Mouse (Mus musculus): ENCODE measurements around the gene Ambn. TPM values are rescaled to one million over a fixed set of nuclear protein-coding genes. Genes with fewer than 3 reads are reported as not detected.
"Not testable (repeated sequence)": the region's sequence is repeated elsewhere in the genome, so short reads cannot be mapped to it uniquely, and the experiment has no call there.

Gene Ambn
- not detected in 2 replicates for polyA plus RNA-seq (2012; rRNA removed)

DNA sequence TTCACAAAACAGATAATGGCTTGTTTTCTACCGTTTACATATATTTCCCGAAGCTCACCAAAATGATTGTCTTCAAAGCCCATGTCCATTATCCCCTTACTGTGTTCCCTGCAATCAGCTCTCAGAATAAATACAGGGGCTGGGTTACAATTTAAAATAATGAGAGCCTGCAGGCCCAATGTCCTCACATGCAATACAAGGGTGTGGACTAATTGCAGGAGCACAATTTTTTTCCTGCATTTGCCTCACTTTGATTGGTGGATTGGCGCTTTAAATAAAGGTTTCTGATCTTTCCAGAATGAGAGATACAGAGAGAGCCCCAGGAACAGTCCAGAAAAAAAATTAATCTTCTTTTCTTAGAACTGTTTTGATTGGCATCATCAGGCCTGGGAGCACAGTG, at the start of gene Ambn:
TSS of gene Ambn (plus strand) at position 301 of the 400 bp plus-strand sequence.
- Histone ChIP-seq H3K4me3 (ENCODE audit: insufficient read depth, low read depth, low read length) (no peak within 1 kb of the TSS), H3K27me3 (replicated peaks; ENCODE audit: control insufficient read depth, insufficient read depth, low read length) (no peaks in the 10 kb centered on the region), H3K4me1 (ENCODE audit: control insufficient read depth, insufficient read depth, low read length) (no peaks in the 10 kb centered on the region), H3K36me3 (ENCODE audit: control insufficient read depth, insufficient read depth, low read length) (no peaks in the 10 kb centered on the region), H3K27ac (ENCODE audit: insufficient read depth, low read depth, low read length) (no peak within 1 kb of the TSS)
- WGBS, result 88% methylated on average over 3 of the region's 3 CpGs
- no peak for TF ChIP-seq POLR2A (IDR thresholded peaks at IDR 0.05; ENCODE audit: low read depth, low read length)
- TF ChIP-seq CTCF (conservative IDR thresholded peaks at IDR 0.05; ENCODE audit: insufficient read depth, insufficient read length, low read depth, low read length), result no peak
- no peak for DNase-seq

DNA sequence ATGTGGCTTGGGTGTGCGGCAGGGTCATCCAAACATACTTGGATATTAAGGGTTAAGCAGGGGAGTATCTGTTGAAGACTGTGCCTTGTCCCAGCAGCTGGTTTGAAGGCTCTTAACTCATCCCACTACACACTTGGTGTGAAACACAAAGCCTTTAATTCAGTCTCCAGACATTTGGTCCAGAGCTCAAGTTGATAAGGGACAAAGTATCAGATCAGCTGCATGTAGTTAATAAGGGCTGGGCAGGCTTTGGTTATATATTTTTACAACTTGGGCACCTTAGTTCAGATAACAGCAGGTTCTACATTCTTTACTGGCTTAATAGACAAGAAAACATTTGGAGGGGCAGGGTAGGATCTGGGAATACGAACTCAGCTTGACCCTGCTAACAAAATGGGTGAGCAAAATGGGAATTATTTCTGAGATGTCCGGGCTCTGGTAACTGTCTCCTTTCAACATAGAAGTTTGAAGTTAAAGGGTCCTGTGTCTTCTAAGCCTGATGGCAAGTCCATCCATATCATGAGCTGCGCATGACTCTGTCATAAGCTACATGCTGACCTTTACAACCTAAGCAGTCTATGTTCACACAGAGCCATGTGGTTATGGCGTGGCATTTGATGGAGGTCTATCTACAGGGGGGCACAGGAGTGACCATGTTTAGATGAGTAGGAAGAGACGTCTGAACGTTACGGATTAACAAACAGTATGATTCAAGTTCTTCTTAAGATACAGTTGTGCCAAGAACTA, 35.3 kb upstream of the Ambn start:
- 86% methylated on average over 8 of the region's 8 CpGs for WGBS

DNA sequence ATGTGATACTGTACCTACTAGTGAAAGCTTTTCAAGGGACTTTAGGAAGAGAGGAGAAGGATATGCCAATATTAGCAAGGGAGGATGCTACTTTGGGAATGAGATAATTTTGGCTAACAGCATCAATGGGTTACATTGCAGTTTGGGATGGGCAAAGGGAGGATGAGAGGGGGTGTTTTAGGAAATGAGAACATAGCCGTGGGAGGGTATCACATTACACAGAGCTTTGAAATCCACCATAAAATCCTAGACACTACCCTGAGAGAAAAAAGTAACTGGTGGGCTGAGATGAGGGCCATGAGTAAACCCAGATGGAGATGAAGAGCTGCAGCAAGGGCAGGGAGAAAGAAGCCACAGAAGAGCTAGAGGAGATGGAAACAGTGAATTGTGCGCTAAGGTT, 30.9 kb upstream of the Ambn start:
- H3K27me3 ChIP-seq (replicated peaks; ENCODE audit: control insufficient read depth, insufficient read depth, low read length); H3K4me1 ChIP-seq (ENCODE audit: control insufficient read depth, insufficient read depth, low read length); H3K36me3 ChIP-seq (ENCODE audit: control insufficient read depth, insufficient read depth, low read length); DNase-seq; H3K27ac ChIP-seq (ENCODE audit: insufficient read depth, low read depth, low read length); H3K4me3 ChIP-seq (ENCODE audit: insufficient read depth, low read depth, low read length): not testable (repeated sequence)
- 32% methylated on average over 2 of the region's 2 CpGs for WGBS

More for the DNA sequence above, 35.3 kb upstream of the Ambn start:
- DNase-seq, result no peak
- Histone ChIP-seq H3K36me3 (ENCODE audit: control insufficient read depth, insufficient read depth, low read length) (no peaks in the 10 kb centered on the region), H3K27me3 (replicated peaks; ENCODE audit: control insufficient read depth, insufficient read depth, low read length) (no peaks in the 10 kb centered on the region), H3K27ac (ENCODE audit: insufficient read depth, low read depth, low read length) (no peak overlapping the region), H3K4me1 (ENCODE audit: control insufficient read depth, insufficient read depth, low read length) (no peaks in the 10 kb centered on the region), H3K4me3 (ENCODE audit: insufficient read depth, low read depth, low read length) (no peak overlapping the region)
- TF ChIP-seq POLR2A (IDR thresholded peaks at IDR 0.05; ENCODE audit: low read depth, low read length) (no peak), CTCF (conservative IDR thresholded peaks at IDR 0.05; ENCODE audit: insufficient read depth, insufficient read length, low read depth, low read length) (no peak)

DNA sequence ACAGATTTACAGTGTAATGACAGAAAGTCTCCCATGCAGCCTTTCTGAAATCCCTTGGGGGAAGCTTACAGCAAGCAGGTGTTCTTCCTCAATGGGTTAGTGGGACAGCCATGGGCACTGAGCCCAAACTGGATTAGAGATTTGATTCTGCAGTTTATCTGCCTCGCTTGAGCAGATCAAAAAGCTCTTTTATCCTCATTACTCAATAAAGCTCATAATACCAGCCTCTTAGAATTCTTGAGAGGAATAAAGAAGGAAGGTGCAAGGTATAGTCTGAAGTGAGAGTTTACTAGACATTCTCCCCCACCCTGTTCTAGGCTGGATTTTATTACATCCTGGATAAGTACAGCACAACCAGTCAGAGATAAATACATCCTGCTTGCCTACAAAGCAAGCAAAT, 29.0 kb upstream of the Ambn start:
- TF ChIP-seq POLR2A (IDR thresholded peaks at IDR 0.05; ENCODE audit: low read depth, low read length) (no peak), CTCF (conservative IDR thresholded peaks at IDR 0.05; ENCODE audit: insufficient read depth, insufficient read length, low read depth, low read length) (no peak)
- H3K4me3 ChIP-seq (ENCODE audit: insufficient read depth, low read depth, low read length), result no peak overlapping the region
- no peak overlapping the region for H3K27ac ChIP-seq (ENCODE audit: insufficient read depth, low read depth, low read length)
- H3K4me1 ChIP-seq (ENCODE audit: control insufficient read depth, insufficient read depth, low read length), result no peaks in the 10 kb centered on the region
- WGBS, result 23% methylated on average over 1 of the region's 1 CpGs
- no peaks in the 10 kb centered on the region for H3K27me3 ChIP-seq (replicated peaks; ENCODE audit: control insufficient read depth, insufficient read depth, low read length)
- no peak for DNase-seq
- H3K36me3 ChIP-seq (ENCODE audit: control insufficient read depth, insufficient read depth, low read length), result no peaks in the 10 kb centered on the region

DNA sequence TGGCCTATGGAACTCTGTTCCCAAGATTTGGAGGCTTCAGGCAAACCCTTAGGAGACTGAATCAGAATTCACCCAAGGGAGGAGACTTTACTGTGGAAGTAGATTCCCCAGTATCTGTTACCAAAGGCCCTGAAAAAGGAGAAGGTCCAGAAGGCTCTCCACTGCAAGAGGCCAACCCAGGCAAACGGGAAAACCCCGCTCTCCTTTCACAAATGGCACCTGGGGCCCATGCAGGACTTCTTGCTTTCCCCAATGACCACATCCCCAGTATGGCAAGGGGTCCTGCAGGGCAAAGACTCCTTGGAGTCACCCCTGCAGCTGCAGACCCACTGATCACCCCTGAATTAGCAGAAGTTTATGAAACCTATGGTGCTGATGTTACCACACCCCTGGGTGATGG, 11.7 kb downstream of the Ambn start:
- H3K4me3 ChIP-seq (ENCODE audit: insufficient read depth, low read depth, low read length), result no peak overlapping the region
- H3K27ac ChIP-seq (ENCODE audit: insufficient read depth, low read depth, low read length), result no peak overlapping the region
- H3K4me1 ChIP-seq (ENCODE audit: control insufficient read depth, insufficient read depth, low read length), result no peaks in the 10 kb centered on the region
- H3K27me3 ChIP-seq (replicated peaks; ENCODE audit: control insufficient read depth, insufficient read depth, low read length), result no peaks in the 10 kb centered on the region
- H3K36me3 ChIP-seq (ENCODE audit: control insufficient read depth, insufficient read depth, low read length), result no peaks in the 10 kb centered on the region
- 79% methylated on average over 2 of the region's 2 CpGs for WGBS
- TF ChIP-seq CTCF (conservative IDR thresholded peaks at IDR 0.05; ENCODE audit: insufficient read depth, insufficient read length, low read depth, low read length), result no peak
- TF ChIP-seq POLR2A (IDR thresholded peaks at IDR 0.05; ENCODE audit: low read depth, low read length), result no peak
- no peak for DNase-seq

DNA sequence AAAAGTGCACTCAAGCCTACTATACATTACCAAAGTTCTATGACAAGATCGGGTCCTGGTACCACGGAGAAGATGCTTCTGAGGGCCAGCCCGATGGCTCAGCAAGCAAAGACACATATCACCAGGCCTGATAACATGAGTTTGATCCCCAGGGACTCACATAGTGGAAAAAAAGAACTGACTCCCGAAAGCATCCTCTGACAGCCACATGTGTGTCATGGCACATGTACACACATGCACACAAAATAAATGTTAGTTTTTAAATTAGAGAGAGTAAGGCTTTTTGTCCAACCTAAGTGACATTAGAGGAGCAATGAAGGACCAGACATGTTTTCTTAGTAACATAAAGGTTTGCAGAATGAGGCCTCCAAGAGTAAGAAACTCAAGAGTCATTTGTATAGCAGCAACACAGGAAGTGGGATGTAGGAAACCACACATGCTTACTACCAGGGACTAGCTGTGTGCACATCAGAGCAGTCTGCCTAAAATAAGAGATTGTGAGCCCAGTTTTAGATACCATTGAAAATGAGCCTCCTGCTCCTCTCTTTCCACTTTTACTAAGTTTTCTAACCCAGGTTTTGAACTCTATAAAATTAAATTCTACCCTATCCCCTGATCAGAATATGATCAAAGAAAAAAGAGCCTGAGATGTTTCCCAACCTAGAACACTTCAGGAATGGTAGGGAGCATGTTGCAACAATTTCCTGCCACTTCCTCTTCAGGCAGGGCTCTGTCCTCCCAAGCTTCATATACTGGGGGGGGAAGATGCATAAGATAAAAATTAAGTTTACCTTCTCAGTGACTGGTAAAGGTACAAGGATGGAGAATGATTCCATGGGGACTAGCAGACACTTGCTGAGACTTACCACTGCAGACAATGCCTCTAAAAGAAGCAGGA, 13.3 kb downstream of the Ambn start:
- Histone ChIP-seq H3K36me3 (ENCODE audit: control insufficient read depth, insufficient read depth, low read length) (no peaks in the 10 kb centered on the region), H3K4me1 (ENCODE audit: control insufficient read depth, insufficient read depth, low read length) (no peaks in the 10 kb centered on the region), H3K4me3 (ENCODE audit: insufficient read depth, low read depth, low read length) (no peak overlapping the region), H3K27me3 (replicated peaks; ENCODE audit: control insufficient read depth, insufficient read depth, low read length) (no peaks in the 10 kb centered on the region), H3K27ac (ENCODE audit: insufficient read depth, low read depth, low read length) (no peak overlapping the region)
- 90% methylated on average over 4 of the region's 4 CpGs for WGBS
- DNase-seq, result no peak
- TF ChIP-seq CTCF (conservative IDR thresholded peaks at IDR 0.05; ENCODE audit: insufficient read depth, insufficient read length, low read depth, low read length) (no peak), POLR2A (IDR thresholded peaks at IDR 0.05; ENCODE audit: low read depth, low read length) (no peak)

DNA sequence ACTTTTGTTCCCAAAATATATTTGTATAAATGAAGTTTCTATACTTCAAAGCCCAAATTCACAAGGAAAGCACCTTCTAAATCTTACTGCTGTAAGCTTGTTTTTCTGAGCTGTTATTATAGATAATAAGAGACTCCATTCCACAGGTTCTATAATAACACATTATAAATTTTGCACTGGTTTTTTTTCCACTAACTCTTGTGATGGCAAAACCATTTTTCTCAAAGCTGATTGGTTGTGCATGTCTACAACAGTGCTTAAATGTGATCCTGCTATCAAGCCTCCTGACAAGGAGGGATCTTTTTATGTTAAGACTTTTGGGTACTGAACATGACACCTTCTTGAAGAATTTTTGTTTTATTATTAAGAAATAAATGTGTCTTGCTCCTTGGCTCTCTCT, 31.9 kb downstream of the Ambn start, which contains the start of gene Enam:
TSS of gene Enam (plus strand) at position 301 of the 400 bp plus-strand sequence.
- DNase-seq, result no peak
- H3K4me3 ChIP-seq (ENCODE audit: insufficient read depth, low read depth, low read length), result no peak within 1 kb of the TSS
- no peak for TF ChIP-seq CTCF (conservative IDR thresholded peaks at IDR 0.05; ENCODE audit: insufficient read depth, insufficient read length, low read depth, low read length)
- TF ChIP-seq POLR2A (IDR thresholded peaks at IDR 0.05; ENCODE audit: low read depth, low read length), result no peak
- no peaks in the 10 kb centered on the region for H3K4me1 ChIP-seq (ENCODE audit: control insufficient read depth, insufficient read depth, low read length)
- no peak within 1 kb of the TSS for H3K27ac ChIP-seq (ENCODE audit: insufficient read depth, low read depth, low read length)
- H3K27me3 ChIP-seq (replicated peaks; ENCODE audit: control insufficient read depth, insufficient read depth, low read length), result no peaks in the 10 kb centered on the region
- no peaks in the 10 kb centered on the region for H3K36me3 ChIP-seq (ENCODE audit: control insufficient read depth, insufficient read depth, low read length)
